Mouse (Mus musculus) heart, adult 2 months (tissue): ENCODE measurements around the gene Cwf19l1. TPM values are rescaled to one million over a fixed set of nuclear protein-coding genes. Genes with fewer than 3 reads are reported as not detected.

Source experiments
- DNase-seq, 2 experiments: peaks; one replicate each; pipeline ENCODE4 v3.0.0; 2021
- H3K27ac ChIP-seq: fragments of 200-600 bp; 2 replicates; pipeline ENCODE4 v1.8.1; 2022
- H3K27me3 ChIP-seq: fragments of 200-500 bp; 2 replicates; pipeline ENCODE4 v1.6.1; 2012; ENCODE audit warnings: mild to moderate bottlenecking, low read length, inconsistent platforms, mixed read lengths; ENCODE audit not compliant: control insufficient read depth, insufficient read depth
- H3K36me3 ChIP-seq: fragments of 200-500 bp; 2 replicates; pipeline ENCODE4 v1.6.1; 2012; ENCODE audit warnings: low read length, inconsistent platforms; ENCODE audit not compliant: control insufficient read depth, insufficient read depth
- H3K4me1 ChIP-seq: fragments of 200-500 bp; 2 replicates; pipeline ENCODE4 v1.6.1; 2011; ENCODE audit warnings: low read length; ENCODE audit not compliant: control insufficient read depth, insufficient read depth
- H3K4me3 ChIP-seq: fragments of 200-600 bp; 2 replicates; pipeline ENCODE4 v1.8.1; 2022
- H3K79me2 ChIP-seq: fragments of 200-500 bp; replicated peaks from 2 replicates; pipeline ENCODE4 v1.6.1; 2012; ENCODE audit warnings: mild to moderate bottlenecking, inconsistent platforms, low read length, moderate library complexity, mixed read lengths; ENCODE audit not compliant: control insufficient read depth, insufficient read depth
- H3K9ac ChIP-seq: fragments of 200-500 bp; 2 replicates; pipeline ENCODE4 v1.6.1; 2012; ENCODE audit warnings: low read depth, mild to moderate bottlenecking, control low read depth, inconsistent platforms, low read length, mixed read lengths
- CTCF ChIP-seq: fragments of 200-600 bp; IDR thresholded peaks from 2 replicates; pipeline ENCODE4 v1.8.1; 2022; ENCODE audit warnings: antibody characterized with exemption, mild to moderate bottlenecking, moderate library complexity
- EP300 ChIP-seq: fragments of 200-500 bp; IDR thresholded peaks from 2 replicates; pipeline ENCODE4 v1.6.1; 2011; ENCODE audit warnings: low read depth, low read length, control low read depth; ENCODE audit not compliant: insufficient read depth
- POLR2A ChIP-seq: fragments of 200-500 bp; IDR thresholded peaks from 2 replicates; pipeline ENCODE4 v1.6.1; 2011; ENCODE audit warnings: mild to moderate bottlenecking, low read depth, low read length, control low read depth; ENCODE audit not compliant: insufficient read depth
- WGBS: fragments of 180-500 bp; shearing (Covaris S2); methylation state at CpG from one replicate; pipeline ENCODE4 v1.1.7; 2018; 5-methylcytosine and 5-hydroxymethylcytosine counted together
- intact Hi-C: fragments of 180-260 bp; cut with DNase I; formaldehyde crosslinking; loops from one replicate; pipeline ENCODE4 v1.15.1; 2025
- polyA plus RNA-seq: library from polyadenylated mRNA; depleted of rRNA; stranded (reverse); fragments of >200 nt; gene quantifications from 2 replicates; pipeline ENCODE4 v1.2.3, GENCODE M21; 2012; rRNA removed
- total RNA-seq, 2 experiments: library from RNA; stranded (reverse); gene quantifications; 2 replicates each; pipeline ENCODE4 v1.2.3; 2021

The Cwf19l1 gene
- total and polyA plus RNA-seq, 3 experiments, result 5.5 to 9.5 (median 8.0) TPM

DNA sequence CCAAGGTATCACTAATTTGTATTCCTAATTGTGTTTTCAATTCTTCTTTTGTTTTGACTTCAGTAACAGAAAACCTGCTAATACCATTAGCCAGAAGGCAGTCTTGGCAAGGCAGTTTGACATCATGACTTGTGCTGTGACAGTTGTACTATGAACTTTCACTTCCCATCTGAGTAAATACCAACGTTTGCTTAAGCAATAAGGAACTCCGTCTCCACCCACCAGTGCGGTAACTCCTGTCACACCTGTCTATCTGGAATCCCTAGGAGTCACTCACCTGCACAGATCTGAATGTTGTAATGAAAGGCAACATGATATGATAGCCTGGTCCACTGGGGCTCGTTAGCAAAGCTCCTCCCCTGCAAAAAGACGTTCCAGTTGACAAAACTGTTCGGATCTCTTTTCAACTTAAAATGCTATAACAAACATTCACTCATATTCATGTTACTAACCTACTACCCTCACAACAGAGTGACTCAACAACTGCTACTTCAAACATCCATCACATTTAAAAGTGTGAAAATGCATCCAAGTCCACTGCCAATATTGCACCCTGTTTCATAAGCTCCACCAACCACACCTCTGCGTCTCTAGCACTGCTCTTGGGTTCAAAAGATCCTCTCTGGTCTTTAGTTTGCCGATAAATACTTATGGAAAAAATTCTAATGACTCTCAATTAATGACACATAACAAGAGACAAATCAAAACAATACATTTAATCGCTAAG is 68.2 kb downstream of the Cwf19l1 start:
- TF ChIP-seq POLR2A (no peak), EP300 (no peak), CTCF (no peak)
- Histone ChIP-seq H3K27me3 (no peaks in the 10 kb centered on the region), H3K4me3 (no peak overlapping the region), H3K27ac (no peak overlapping the region), H3K4me1 (peaks cover 2% of the 10 kb centered on the region), H3K79me2 (no peaks in the 10 kb centered on the region), H3K36me3 (no peaks in the 10 kb centered on the region; the same call in 1 of the 2 replicates), H3K9ac (no peak overlapping the region)
- no peak for DNase-seq
- intact Hi-C loops, result loop anchor here (2.0 kb wide), 1 partner anchor 39 kb away; the partner anchor contains the start of gene Chuk
- 72% methylated on average over 9 of the region's 9 CpGs for WGBS

DNA sequence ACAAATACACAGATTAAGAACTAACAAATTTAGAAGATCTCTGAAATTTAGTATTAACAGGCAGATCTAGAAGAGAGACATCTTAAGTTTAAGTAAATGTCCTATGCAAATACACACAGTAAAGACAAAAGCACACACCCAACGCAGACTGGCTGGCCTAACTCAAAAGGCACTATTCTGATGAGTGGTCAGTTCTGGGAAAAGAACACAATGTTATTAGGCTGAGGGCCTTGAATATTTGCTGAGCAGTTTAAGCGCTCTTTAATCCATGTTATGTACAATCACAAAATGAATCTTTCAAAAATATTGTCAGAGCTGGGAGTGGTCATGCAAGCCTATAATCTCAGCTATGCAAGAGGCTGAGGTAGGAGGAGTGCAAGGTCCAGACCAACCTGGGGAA is 70.9 kb downstream of the Cwf19l1 start:
- intact Hi-C loops, result no loop called here
- H3K9ac ChIP-seq, result no peak overlapping the region
- no peaks in the 10 kb centered on the region for H3K79me2 ChIP-seq
- no peak for DNase-seq
- no peaks in the 10 kb centered on the region for H3K27me3 ChIP-seq
- no peak overlapping the region for H3K4me3 ChIP-seq
- TF ChIP-seq POLR2A, result no peak
- TF ChIP-seq CTCF, result no peak
- TF ChIP-seq EP300, result no peak
- H3K36me3 ChIP-seq, result no peaks in the 10 kb centered on the region; the same call in 1 of the 2 replicates
- 96% methylated on average over 2 of the region's 2 CpGs for WGBS
- no peak overlapping the region for H3K27ac ChIP-seq
- H3K4me1 ChIP-seq, result peaks cover under 1% of the 10 kb centered on the region; the same call in 1 of the 2 replicates

DNA sequence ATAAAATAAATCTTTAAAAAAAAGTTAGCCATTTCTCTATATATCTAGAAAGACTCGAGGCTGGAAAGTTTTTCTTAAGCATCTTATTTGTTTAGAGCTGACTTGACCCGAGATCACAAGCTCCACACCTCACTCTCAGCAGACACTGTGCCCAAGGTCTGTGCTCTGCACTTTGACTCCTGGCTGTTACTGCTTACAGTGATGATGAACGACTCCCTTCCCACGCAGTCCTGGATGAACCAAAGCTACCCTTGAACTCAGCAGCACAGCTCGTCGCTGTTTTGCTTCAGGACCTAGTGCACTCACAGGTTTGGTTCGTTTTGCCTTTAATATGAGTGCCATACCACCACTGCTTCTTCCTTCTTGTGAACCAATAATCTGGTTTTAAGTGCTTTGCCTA is 71.9 kb downstream of the Cwf19l1 start:
- no peaks in the 10 kb centered on the region; the same call in 1 of the 2 replicates for H3K36me3 ChIP-seq
- no peak for TF ChIP-seq CTCF
- TF ChIP-seq EP300, result no peak
- TF ChIP-seq POLR2A, result no peak
- no peak for DNase-seq
- WGBS, result 91% methylated on average over 7 of the region's 7 CpGs
- H3K27me3 ChIP-seq, result no peaks in the 10 kb centered on the region
- H3K27ac ChIP-seq, result no peak overlapping the region
- no peak overlapping the region for H3K4me3 ChIP-seq
- no peaks in the 10 kb centered on the region for H3K4me1 ChIP-seq
- intact Hi-C loops, result no loop called here
- H3K9ac ChIP-seq, result no peak overlapping the region
- H3K79me2 ChIP-seq, result no peaks in the 10 kb centered on the region

DNA sequence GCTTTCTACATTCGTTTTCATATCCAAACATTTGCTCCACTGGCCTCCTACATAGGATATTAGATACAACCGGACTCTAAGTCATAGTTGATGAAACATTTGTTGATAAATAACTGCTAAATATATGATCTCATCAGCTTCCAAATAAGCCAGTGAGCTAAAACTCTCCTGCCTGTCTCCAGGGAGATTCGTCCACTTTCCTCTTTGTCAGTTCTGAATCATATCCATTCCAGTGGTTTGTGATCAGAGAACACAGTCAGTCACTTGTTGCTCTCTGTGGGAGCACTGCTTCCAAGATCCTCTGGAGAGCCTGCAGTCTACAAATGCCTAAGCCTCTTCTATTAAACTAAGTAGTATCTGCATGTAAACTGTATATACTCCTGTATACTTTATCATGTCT is 75.5 kb downstream of the Cwf19l1 start:
- H3K4me1 ChIP-seq, result no peaks in the 10 kb centered on the region
- no peaks in the 10 kb centered on the region for H3K27me3 ChIP-seq
- H3K9ac ChIP-seq, result no peak overlapping the region
- TF ChIP-seq POLR2A (no peak), CTCF (no peak), EP300 (no peak)
- H3K36me3 ChIP-seq, result no peaks in the 10 kb centered on the region
- H3K27ac ChIP-seq, result no peak overlapping the region
- WGBS, result 69% methylated on average over 3 of the region's 3 CpGs
- no peaks in the 10 kb centered on the region for H3K79me2 ChIP-seq
- intact Hi-C loops, result no loop called here
- H3K4me3 ChIP-seq, result no peak overlapping the region
- DNase-seq, result no peak

Other genes with a start within 250 kb of the Cwf19l1 start
- 1 to 10 TPM; 8.1 to 9.8 TPM for gene Dnmbp, start 195.7 kb downstream of the Cwf19l1 start, total RNA-seq
- gene Dnmbp, start 195.7 kb downstream of the Cwf19l1 start, polyA plus RNA-seq, result 7.1 and 9.6 TPM in 2 replicates
- under 1 TPM in 1 of 2 experiments, not detected in 1; 0.31 TPM for gene Cpn1, start 149.3 kb downstream of the Cwf19l1 start, total RNA-seq
- gene Cpn1, start 149.3 kb downstream of the Cwf19l1 start, polyA plus RNA-seq, result 0.18 and 0.47 TPM in 2 replicates
- gene Cyp2c23, start 106.7 kb downstream of the Cwf19l1 start, total RNA-seq, result not detected
- 0.12 TPM in 1 of 2 replicates, not detected in the other for gene Cyp2c23, start 106.7 kb downstream of the Cwf19l1 start, polyA plus RNA-seq
- 1 to 10 TPM; 6.0 to 7.8 TPM for gene Erlin1, start 66.1 kb downstream of the Cwf19l1 start, total RNA-seq
- 4.1 and 6.3 TPM in 2 replicates for gene Erlin1, start 66.1 kb downstream of the Cwf19l1 start, polyA plus RNA-seq
- 10 to 100 TPM; 31.2 to 32.5 TPM for gene Chuk, start 28.4 kb downstream of the Cwf19l1 start, total RNA-seq
- 13.9 and 28.9 TPM in 2 replicates for gene Chuk, start 28.4 kb downstream of the Cwf19l1 start, polyA plus RNA-seq
- 10 to 100 TPM; 14.7 to 16.6 TPM for gene Bloc1s2, start 10.6 kb upstream of the Cwf19l1 start, total RNA-seq
- gene Bloc1s2, start 10.6 kb upstream of the Cwf19l1 start, polyA plus RNA-seq, result 15.1 and 19.1 TPM in 2 replicates
- not detected for gene Pkd2l1, start 56.6 kb upstream of the Cwf19l1 start, total RNA-seq
- not detected in 2 replicates for gene Pkd2l1, start 56.6 kb upstream of the Cwf19l1 start, polyA plus RNA-seq
- gene Scd3, start 67.4 kb upstream of the Cwf19l1 start, total RNA-seq, result under 1 TPM in 1 of 2 experiments, not detected in 1; 0.13 TPM
- gene Scd3, start 67.4 kb upstream of the Cwf19l1 start, polyA plus RNA-seq, result 0.37 TPM in 1 of 2 replicates, not detected in the other
- gene Scd2, start 157.8 kb upstream of the Cwf19l1 start, total RNA-seq, result 10 to 100 TPM in 1 of 2 experiments, 1 to 10 TPM in 1; 9.2 to 12.2 TPM
- gene Scd2, start 157.8 kb upstream of the Cwf19l1 start, polyA plus RNA-seq, result 21.2 and 31.1 TPM in 2 replicates
- 1 to 10 TPM; 4.6 to 6.0 TPM for gene Scd4, start 197.2 kb upstream of the Cwf19l1 start, total RNA-seq
- 9.0 and 12.6 TPM in 2 replicates for gene Scd4, start 197.2 kb upstream of the Cwf19l1 start, polyA plus RNA-seq